Mouse (Mus musculus) heart, adult 2 months (tissue): ENCODE measurements around the gene Rc3h1. TPM values are rescaled to one million over a fixed set of nuclear protein-coding genes. Genes with fewer than 3 reads are reported as not detected.

Experiments used
- DNase-seq, 2 experiments: peaks; one replicate each; pipeline ENCODE4 v3.0.0; 2021
- H3K27ac ChIP-seq: fragments of 200-600 bp; 2 replicates; pipeline ENCODE4 v1.8.1; 2022
- H3K27me3 ChIP-seq: fragments of 200-500 bp; 2 replicates; pipeline ENCODE4 v1.6.1; 2012; ENCODE audit warnings: mild to moderate bottlenecking, low read length, inconsistent platforms, mixed read lengths; ENCODE audit not compliant: control insufficient read depth, insufficient read depth
- H3K36me3 ChIP-seq: fragments of 200-500 bp; 2 replicates; pipeline ENCODE4 v1.6.1; 2012; ENCODE audit warnings: low read length, inconsistent platforms; ENCODE audit not compliant: control insufficient read depth, insufficient read depth
- H3K4me1 ChIP-seq: fragments of 200-500 bp; 2 replicates; pipeline ENCODE4 v1.6.1; 2011; ENCODE audit warnings: low read length; ENCODE audit not compliant: control insufficient read depth, insufficient read depth
- H3K4me3 ChIP-seq: fragments of 200-600 bp; 2 replicates; pipeline ENCODE4 v1.8.1; 2022
- H3K79me2 ChIP-seq: fragments of 200-500 bp; replicated peaks from 2 replicates; pipeline ENCODE4 v1.6.1; 2012; ENCODE audit warnings: mild to moderate bottlenecking, inconsistent platforms, low read length, moderate library complexity, mixed read lengths; ENCODE audit not compliant: control insufficient read depth, insufficient read depth
- H3K9ac ChIP-seq: fragments of 200-500 bp; 2 replicates; pipeline ENCODE4 v1.6.1; 2012; ENCODE audit warnings: low read depth, mild to moderate bottlenecking, control low read depth, inconsistent platforms, low read length, mixed read lengths
- CTCF ChIP-seq: fragments of 200-600 bp; IDR thresholded peaks from 2 replicates; pipeline ENCODE4 v1.8.1; 2022; ENCODE audit warnings: antibody characterized with exemption, mild to moderate bottlenecking, moderate library complexity
- EP300 ChIP-seq: fragments of 200-500 bp; IDR thresholded peaks from 2 replicates; pipeline ENCODE4 v1.6.1; 2011; ENCODE audit warnings: low read depth, low read length, control low read depth; ENCODE audit not compliant: insufficient read depth
- POLR2A ChIP-seq: fragments of 200-500 bp; IDR thresholded peaks from 2 replicates; pipeline ENCODE4 v1.6.1; 2011; ENCODE audit warnings: mild to moderate bottlenecking, low read depth, low read length, control low read depth; ENCODE audit not compliant: insufficient read depth
- WGBS: fragments of 180-500 bp; shearing (Covaris S2); methylation state at CpG from one replicate; pipeline ENCODE4 v1.1.7; 2018; 5-methylcytosine and 5-hydroxymethylcytosine counted together
- intact Hi-C: fragments of 180-260 bp; cut with DNase I; formaldehyde crosslinking; loops from one replicate; pipeline ENCODE4 v1.15.1; 2025
- polyA plus RNA-seq: library from polyadenylated mRNA; depleted of rRNA; stranded (reverse); fragments of >200 nt; gene quantifications from 2 replicates; pipeline ENCODE4 v1.2.3, GENCODE M21; 2012
- total RNA-seq, 2 experiments: library from RNA; stranded (reverse); gene quantifications; 2 replicates each; pipeline ENCODE4 v1.2.3; 2021

The Rc3h1 gene
- total and polyA plus RNA-seq, 3 experiments: 9.8 to 42.0 (median 39.0) TPM

DNA sequence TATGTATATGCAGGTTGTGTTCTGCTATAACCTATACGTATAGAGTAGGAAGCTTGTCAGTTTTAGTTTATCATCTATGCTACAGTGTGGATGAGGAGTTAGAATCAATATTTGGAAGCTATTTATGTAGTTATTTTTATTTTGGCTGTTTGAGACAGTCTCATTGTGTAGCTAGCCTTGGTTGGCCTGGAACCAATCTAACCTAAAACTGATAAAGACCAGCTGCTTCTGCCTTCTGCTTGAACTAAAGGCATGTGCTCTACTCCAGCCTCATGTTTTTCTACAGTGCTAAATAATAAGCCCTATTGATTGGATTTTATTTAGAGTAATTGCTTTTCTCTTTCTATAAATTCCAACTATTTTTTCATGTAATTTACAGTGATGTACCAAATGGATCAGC lies 61.0 kb downstream of the Rc3h1 start:
- intact Hi-C loops: loop anchor here (5.0 kb wide), 1 partner anchor 65 kb away; the partner anchor contains the start of gene Zbtb37
- H3K27ac ChIP-seq: no peak overlapping the region
- H3K4me3 ChIP-seq: no peak overlapping the region
- no peak for DNase-seq
- H3K36me3 ChIP-seq: peaks cover 3% of the 10 kb centered on the region
- H3K79me2 ChIP-seq: no peaks in the 10 kb centered on the region
- H3K9ac ChIP-seq: no peak overlapping the region
- no peaks in the 10 kb centered on the region for H3K4me1 ChIP-seq
- 80% methylated on average over 1 of the region's 1 CpGs for WGBS
- no peak for TF ChIP-seq POLR2A
- TF ChIP-seq CTCF: no peak
- TF ChIP-seq EP300: no peak
- H3K27me3 ChIP-seq: no peaks in the 10 kb centered on the region

DNA sequence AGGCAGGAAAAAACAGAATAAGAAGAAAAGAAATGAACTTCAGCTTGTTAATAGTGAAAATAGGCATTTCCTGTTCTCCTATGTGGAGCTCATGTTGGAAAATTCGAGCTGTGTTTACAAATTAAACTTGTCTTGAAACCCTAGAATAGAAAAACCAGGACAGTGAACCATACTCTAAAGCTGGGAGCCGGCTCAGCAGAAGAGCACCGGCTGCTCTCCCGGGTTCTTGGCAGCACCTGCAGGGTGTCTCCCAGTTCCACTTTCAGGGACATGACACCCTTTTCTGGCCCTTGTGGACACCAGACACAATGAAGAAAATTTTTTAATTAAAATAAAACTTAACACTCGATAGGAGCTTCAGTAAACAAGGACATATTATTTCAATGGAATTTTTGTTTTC lies 62.4 kb downstream of the Rc3h1 start:
- intact Hi-C loops: loop anchor here (5.0 kb wide), 1 partner anchor 64 kb away; the partner anchor contains the start of gene Zbtb37
- peaks cover 3% of the 10 kb centered on the region for H3K36me3 ChIP-seq
- H3K9ac ChIP-seq: no peak overlapping the region
- H3K27ac ChIP-seq: no peak overlapping the region
- WGBS: 51% methylated on average over 5 of the region's 5 CpGs
- no peaks in the 10 kb centered on the region for H3K27me3 ChIP-seq
- no peaks in the 10 kb centered on the region for H3K79me2 ChIP-seq
- H3K4me3 ChIP-seq: no peak overlapping the region
- no peak for DNase-seq
- no peak for TF ChIP-seq CTCF
- TF ChIP-seq EP300: no peak
- no peak for TF ChIP-seq POLR2A
- no peaks in the 10 kb centered on the region for H3K4me1 ChIP-seq

DNA sequence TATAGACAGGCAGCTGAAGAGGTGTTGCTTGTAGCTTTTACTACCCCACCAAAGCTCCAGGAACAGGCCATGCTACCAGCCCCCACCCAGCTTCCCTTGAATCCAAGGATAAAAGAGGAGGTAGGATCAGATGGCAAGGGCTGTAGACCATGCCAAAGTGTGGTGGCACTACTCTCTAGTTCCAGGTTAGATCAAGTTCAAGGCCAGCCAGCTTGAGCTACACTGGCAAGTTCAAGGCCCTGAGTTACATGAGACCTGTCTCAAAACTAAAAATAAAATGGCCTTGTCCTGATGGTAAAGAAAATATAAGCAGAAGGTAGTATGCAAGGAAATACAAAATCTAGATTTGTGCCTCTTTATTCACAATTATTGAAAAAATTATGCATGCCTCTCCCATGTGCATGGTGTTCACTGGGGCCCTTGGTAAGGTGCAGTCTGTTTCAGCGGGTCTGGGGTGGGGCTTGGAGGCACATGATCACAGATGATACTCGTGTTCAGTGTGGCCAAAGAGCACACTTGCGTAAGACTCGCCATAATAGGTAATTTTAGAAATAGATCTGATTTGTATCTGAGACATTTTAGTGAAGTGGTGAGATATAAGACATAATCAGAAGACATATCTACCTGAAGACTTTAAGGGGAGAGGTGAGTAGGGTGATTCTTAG lies 72.0 kb downstream of the Rc3h1 start, which contains the start of gene Serpinc1:
Gene Serpinc1 (plus strand): TSS at position 515 of the 665 bp plus-strand sequence.
- WGBS: 93% methylated on average over 4 of the region's 4 CpGs
- H3K4me3 ChIP-seq: no peak within 1 kb of the TSS
- intact Hi-C loops: loop anchor here (10.0 kb wide), 1 partner anchor 217 kb away; no protein-coding TSS in a partner anchor
- no peak within 1 kb of the TSS for H3K9ac ChIP-seq
- no peaks in the 10 kb centered on the region for H3K36me3 ChIP-seq
- no peak for TF ChIP-seq CTCF
- no peak for TF ChIP-seq POLR2A
- no peak for TF ChIP-seq EP300
- no peak for DNase-seq
- H3K27ac ChIP-seq: no peak within 1 kb of the TSS
- no peaks in the 10 kb centered on the region for H3K79me2 ChIP-seq
- H3K27me3 ChIP-seq: no peaks in the 10 kb centered on the region
- no peaks in the 10 kb centered on the region for H3K4me1 ChIP-seq

DNA sequence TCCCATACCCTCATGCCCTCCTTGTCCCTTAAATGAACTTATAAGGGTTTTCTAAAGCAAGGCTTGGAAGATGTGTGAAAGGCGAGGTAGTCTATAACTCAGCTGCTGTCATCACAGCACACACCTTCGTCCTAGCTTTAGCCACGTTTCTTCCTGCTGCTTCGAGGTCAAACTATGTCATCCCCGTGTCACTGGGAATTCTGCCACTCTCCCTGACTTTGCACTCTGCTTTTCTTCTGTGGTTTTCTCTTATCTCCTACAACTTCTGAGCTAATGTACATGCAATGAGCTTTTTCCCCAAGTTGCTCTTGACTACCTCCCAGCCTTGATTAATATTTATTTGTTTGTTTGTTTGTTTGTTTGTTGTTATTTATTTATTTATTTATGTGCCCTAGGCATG lies 73.8 kb downstream of the Rc3h1 start:
- Histone ChIP-seq H3K79me2 (no peaks in the 10 kb centered on the region), H3K4me3 (no peak overlapping the region), H3K27ac (no peak overlapping the region), H3K9ac (no peak overlapping the region), H3K36me3 (no peaks in the 10 kb centered on the region), H3K27me3 (no peaks in the 10 kb centered on the region), H3K4me1 (no peaks in the 10 kb centered on the region)
- DNase-seq: no peak
- 72% methylated on average over 5 of the region's 5 CpGs for WGBS
- intact Hi-C loops: no loop called here
- TF ChIP-seq CTCF (no peak), POLR2A (no peak), EP300 (no peak)

DNA sequence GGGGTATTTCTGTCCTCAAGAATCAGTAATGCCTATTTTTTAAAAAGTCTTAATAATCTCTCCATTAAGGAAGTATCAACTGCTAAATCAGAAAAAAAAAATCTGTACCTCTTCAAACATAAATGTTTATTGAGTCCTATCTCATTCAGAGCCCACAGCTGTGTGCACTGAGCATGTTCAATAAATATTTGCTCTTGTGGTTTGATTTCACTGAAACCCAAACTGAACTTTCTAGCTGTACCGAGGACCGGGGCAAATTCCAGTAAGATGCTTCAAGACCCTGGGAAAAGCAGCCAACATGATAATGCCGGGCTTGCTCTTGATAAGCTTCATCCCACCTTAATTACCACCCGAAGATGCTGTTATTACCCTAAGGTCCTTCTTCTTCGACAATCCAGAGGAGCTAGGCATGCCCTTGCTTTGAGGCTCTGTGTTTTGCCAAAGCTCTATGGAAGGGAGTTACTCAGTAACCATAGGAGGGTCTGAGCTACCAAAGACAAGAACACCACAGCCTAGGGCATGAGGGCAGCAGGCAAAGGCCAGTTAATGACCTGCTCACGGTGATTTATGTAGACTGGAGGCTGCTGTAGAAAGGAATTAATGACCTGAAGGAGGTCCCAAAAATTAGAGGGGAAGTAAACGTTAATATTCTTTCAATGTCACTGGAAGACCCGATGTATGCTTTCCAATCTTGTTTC lies 74.5 kb downstream of the Rc3h1 start:
- no peak overlapping the region for H3K4me3 ChIP-seq
- no peak for DNase-seq
- no peaks in the 10 kb centered on the region for H3K79me2 ChIP-seq
- H3K27ac ChIP-seq: no peak overlapping the region
- no peaks in the 10 kb centered on the region for H3K4me1 ChIP-seq
- WGBS: 80% methylated on average over 8 of the region's 8 CpGs
- TF ChIP-seq CTCF (no peak), EP300 (no peak), POLR2A (no peak)
- intact Hi-C loops: no loop called here
- H3K27me3 ChIP-seq: no peaks in the 10 kb centered on the region
- H3K36me3 ChIP-seq: no peaks in the 10 kb centered on the region
- H3K9ac ChIP-seq: no peak overlapping the region

GRCm38 (mm10) chr1:160981337-160981736 lies 75.1 kb downstream of the Rc3h1 start:
- 94% methylated on average over 4 of the region's 4 CpGs for WGBS
- Histone ChIP-seq H3K79me2 (no peaks in the 10 kb centered on the region), H3K27ac (no peak overlapping the region), H3K36me3 (no peaks in the 10 kb centered on the region), H3K27me3 (no peaks in the 10 kb centered on the region), H3K9ac (no peak overlapping the region), H3K4me1 (no peaks in the 10 kb centered on the region), H3K4me3 (no peak overlapping the region)
- no peak for DNase-seq
- TF ChIP-seq EP300 (no peak), POLR2A (no peak), CTCF (no peak)
- intact Hi-C loops: no loop called here
